Mouse (Mus musculus): ENCODE results near the gene Hkdc1. TPM values are rescaled to one million over a fixed set of nuclear protein-coding genes. Genes with fewer than 3 reads are reported as not detected.
"Not testable (repeated sequence)": the region's sequence is repeated elsewhere in the genome, so short reads cannot be mapped to it uniquely, and the experiment has no call there.

The Hkdc1 gene
- not detected for total RNA-seq (2021)
- long read RNA-seq, experiment 1: 0 reads
- long read RNA-seq, experiment 2: 0 reads

DNA sequence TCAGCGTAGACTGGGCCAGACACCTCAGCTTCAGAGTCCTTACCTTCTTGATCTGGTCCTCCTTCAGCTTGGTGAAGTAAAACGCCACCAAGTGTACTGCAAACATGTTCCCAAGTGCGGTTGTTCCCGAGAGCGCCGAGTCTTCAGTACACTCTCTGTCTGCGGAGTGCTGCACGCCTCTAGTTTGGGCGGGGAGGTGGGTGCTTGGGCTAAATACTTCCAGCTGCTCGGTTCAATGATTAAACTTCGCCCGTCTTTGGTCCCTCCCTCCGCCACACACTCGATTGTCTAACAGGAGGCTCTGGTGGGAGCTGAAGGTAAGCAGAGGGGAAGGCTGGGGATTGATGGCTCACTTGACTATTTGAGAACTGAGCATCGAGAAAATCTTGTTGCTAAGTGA is at the start of gene Hkdc1:
Hkdc1 (minus strand) TSS at position 237 of the 400 bp plus-strand sequence.
- no peak for DNase-seq (ENCODE audit: low spot score in 2 of 2)

- DNase-seq (ENCODE audit: low spot score in 2 of 2): no peak
Observed at GRCm38 (mm10) chr10:62471105-62471504, 48.8 kb upstream of the Hkdc1 start.

GRCm38 (mm10) chr10:62469736-62470135 is 47.4 kb upstream of the Hkdc1 start:
- no peak for DNase-seq (ENCODE audit: low spot score in 2 of 2)

- no peak for DNase-seq (ENCODE audit: low spot score in 2 of 2)
Observed at GRCm38 (mm10) chr10:62461321-62461720, 39.0 kb upstream of the Hkdc1 start.

DNA sequence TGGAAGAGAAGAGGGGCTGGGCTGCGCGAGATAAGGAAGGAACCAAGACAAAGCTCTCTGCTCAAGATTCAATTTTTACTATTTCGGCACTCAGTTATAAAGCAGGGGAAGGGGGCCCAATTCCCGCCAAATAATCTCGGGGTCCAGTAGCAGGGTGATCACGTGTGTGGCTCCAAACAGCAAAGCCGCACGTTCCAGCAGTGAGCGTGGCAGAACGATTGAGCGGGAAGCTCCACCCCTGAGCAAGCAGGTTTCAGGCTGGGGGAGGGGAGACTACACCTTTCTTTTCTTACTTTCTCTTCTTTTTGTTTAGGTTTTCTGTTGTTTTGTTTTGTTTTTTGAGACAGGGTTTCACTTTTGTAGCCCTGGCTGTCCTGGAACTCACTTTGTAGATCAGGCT is 29.7 kb upstream of the Hkdc1 start:
- not testable (repeated sequence) for DNase-seq (ENCODE audit: low spot score in 2 of 2)

- DNase-seq (ENCODE audit: low spot score in 2 of 2): no peak
Observed at GRCm38 (mm10) chr10:62450280-62450640, 28.0 kb upstream of the Hkdc1 start.

GRCm38 (mm10) chr10:62449364-62450279 is 27.3 kb upstream of the Hkdc1 start, which contains the start of the genes 4930507D05Rik and Supv3l1:
Gene 4930507D05Rik, plus strand, starts transcription at chr10:62449489.
Gene Supv3l1, minus strand, starts transcription at chr10:62449738.
- peak; percentile 96 to 97 for DNase-seq (ENCODE audit: low spot score in 2 of 2)

- no peak for DNase-seq (ENCODE audit: low spot score in 2 of 2)
Observed at GRCm38 (mm10) chr10:62430427-62430826, 8.1 kb upstream of the Hkdc1 start.

DNA sequence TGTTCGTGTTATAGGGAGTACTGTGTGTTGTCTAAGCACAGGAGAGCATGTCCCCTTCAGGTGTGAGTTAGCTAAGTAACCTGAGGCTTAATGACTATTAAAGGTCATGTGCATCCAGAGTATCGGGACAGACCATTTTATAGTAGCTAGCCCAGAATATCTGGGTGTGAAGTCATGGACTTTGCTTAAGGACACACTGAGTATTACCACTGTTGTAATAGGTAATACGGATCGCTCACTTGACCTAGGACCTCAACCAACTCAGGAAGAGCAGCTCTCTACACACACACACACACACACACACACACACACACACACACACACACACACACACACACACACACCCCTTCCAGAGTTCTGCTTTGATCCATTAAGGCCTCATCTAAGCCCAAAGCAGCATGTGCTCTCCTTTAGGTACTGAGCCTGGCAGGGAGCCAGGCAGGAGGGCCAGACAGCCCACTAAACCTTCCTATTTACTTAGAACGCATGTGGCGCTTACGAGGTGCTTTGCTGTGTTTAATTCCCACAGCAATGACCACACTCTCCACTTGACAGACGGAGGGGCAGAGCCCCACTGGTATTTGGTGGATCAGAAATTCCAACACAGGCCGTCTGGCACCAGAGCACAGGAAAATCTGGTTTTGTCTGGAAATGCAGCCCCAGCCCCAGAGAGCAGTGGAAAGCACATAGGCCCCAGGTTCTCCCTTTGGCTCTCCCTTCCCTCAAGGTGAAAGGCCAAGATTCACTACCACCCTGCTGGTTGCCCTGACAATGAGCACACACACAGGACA is 3.0 kb upstream of the Hkdc1 start:
- DNase-seq (ENCODE audit: low spot score in 2 of 2): no peak

- DNase-seq (ENCODE audit: low spot score in 2 of 2): no peak
Observed at GRCm38 (mm10) chr10:62421127-62421526, 1.2 kb downstream of the Hkdc1 start.

GRCm38 (mm10) chr10:62420399-62420798 is 1.9 kb downstream of the Hkdc1 start:
- no peak for DNase-seq (ENCODE audit: low spot score in 2 of 2)

DNA sequence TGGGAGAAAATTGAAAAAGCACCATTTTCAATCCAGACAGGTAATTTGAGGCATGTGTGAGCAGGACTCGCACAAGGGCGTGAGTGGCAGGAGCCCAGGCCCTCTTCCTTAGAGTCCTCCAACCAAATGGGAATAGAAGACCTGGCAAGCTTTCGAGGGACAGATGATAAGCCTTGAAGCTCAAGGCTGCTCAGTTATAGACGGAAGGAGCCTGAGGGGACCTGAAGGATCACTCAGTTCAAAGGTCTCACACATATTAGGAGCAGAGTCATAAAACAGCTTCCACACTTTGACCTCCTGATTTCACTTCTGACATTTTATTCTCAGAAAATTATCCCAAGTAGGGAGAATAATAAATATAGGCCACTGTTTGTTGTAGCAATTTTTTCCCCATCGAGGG is 2.9 kb downstream of the Hkdc1 start:
- DNase-seq (ENCODE audit: low spot score in 2 of 2): no peak

DNA sequence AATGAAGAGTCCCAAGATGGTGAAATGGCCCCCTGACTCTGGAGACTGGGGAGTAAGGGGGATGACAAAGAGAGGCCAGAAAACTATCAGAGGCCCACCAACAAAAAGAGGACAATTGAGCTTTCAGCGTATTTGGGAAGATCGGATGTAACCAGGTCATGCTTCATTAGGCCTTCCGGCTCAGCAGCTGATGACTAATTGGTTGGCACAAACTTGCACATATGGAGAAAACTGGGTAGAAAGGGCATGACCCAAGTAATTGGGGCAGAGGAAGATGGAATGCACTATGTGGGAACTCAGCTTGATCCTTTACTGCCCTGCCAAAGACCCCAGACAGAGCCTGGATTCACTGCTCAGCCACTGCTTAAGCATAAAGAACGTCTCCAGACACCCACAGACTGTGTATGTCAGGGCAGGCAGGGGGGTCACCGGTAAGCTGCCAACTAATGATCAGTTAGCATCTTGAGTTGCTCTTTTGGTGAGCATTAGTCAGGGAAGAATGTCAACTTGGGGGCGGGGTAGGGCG is 3.4 kb downstream of the Hkdc1 start:
- no peak for DNase-seq (ENCODE audit: low spot score in 2 of 2)

DNA sequence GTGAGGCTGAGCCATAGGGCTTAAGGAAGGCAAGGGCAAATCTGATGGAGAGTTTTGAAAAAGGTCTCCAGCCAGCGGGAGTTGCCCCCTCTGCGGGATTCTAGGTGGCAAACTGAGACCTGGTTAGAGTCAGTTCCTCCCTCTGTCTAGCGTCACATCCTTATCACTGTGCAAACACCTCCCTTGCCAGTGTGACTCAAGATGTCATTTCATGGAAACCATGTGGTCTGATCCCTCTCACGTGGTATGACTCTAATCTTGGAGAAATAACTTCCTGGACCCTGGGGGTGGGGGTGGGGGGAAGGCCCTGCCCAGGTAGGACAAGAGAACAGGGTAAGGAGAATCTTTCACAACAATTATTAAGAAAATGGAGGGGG is 8.7 kb downstream of the Hkdc1 start:
- DNase-seq (ENCODE audit: low spot score in 2 of 2): no peak

DNA sequence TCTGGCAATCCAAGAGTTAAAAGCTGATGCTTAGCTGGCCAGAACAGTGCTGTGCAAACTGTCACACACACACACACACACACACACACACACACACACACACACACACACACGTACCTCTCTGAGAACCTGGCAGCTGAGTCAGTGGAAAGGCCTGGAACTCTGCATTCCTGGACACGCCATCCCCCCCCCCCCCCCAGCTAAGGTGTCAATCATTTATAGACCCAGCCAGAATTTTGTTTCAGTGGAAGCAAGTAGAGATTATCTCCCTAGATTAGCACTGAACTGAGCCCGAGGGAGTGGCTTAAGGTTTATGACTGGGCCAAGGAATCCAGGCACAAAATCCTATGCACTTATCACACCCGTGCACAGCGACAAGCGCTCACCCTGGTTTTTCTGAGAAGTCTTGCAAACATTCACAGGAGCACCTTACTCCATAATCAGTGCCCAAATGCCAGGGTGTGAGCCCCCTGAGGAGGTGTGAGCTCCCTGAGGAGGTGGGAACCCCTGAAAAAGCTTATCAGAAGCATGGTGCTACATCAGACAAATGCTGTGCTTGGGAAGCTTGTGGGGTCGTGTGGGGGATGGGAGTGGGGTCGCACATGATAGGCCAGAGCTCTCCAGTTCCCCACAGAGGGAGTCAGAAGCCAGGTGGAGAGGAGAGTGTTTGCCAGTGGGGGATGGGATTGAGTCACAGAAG is 9.2 kb downstream of the Hkdc1 start:
- DNase-seq (ENCODE audit: low spot score in 2 of 2): no peak

GRCm38 (mm10) chr10:62411431-62412410 is 10.6 kb downstream of the Hkdc1 start:
- DNase-seq (ENCODE audit: low spot score in 2 of 2): no peak

DNA sequence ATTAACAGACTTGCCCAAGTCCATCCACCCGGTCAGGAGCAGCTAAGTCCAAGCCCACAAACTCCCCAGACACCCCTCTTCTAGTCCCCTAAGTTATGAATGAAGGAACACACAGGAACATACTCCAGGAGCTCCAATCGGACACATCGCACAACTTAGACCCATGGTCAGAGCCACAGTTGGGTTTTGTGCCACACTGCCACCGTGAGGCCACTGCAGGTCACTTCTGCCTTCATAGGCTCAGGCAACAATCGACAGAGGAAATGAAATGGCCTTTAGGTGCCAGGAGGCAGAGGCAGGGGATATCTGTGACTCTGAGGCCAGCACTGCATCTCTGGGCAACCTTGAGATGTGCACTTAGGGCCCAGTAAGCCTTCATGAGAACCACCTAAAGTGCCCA is 11.3 kb downstream of the Hkdc1 start:
- peak; percentile 55 to 62 for DNase-seq (ENCODE audit: low spot score in 2 of 2)

GRCm38 (mm10) chr10:62404901-62405300 is 17.4 kb downstream of the Hkdc1 start:
- no peak for DNase-seq (ENCODE audit: low spot score in 2 of 2)

DNA sequence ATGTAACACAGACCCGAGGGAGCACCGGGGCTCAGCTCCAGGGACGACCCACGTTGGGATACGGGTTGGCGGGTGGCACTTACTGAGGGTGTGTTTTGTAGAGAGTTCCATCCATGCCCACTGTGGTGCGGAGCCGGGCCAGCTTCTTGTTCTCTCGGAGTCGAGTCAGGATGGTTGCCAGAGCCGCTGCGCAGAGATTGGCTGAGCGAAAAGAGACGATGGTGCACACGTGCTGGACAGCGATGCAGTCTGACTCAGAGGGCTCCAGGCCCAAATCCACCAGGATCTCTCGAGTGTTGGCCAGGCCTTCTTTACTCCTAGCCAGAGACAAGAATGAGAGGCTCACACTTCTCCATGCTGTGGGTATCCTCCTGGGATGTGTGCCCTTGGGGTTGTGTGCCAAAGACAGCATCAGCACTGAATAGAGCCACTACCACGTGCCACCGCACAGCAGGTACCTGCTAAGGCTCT is 20.6 kb downstream of the Hkdc1 start:
- DNase-seq (ENCODE audit: low spot score in 2 of 2): no peak

DNA sequence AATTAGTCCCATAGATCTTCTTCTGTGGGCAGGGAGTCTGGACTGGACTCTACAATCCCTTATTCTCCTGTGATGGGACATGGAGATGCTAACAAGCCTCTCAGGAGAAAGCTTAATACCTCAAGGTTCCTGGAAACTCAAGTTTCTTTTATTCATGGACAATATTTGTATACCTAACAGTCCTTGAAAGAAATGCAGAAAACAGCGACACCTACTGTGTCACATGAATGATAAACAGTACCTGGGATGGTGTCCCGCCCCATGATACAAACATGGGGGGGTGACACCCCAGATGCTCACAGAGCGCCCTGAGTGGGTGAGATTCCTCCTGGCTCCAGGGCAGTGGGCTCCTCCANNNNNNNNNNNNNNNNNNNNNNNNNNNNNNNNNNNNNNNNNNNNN is 39.3 kb downstream of the Hkdc1 start:
- no peak for DNase-seq (ENCODE audit: low spot score in 2 of 2)
